ENCODE assay signal across 7 mouse cellular contexts in genomic region chr5:102874605-102875298, GRCm38 (mm10).
DNase-seq lines count a peak whose midpoint lies in the region; ATAC-seq lines count a peak whose summit lies in the region.

No protein-coding gene starts in this region.

- ATAC-seq in forebrain, embryonic 14.5 days = peak; percentile 62
- no peak for ATAC-seq in hindbrain, embryonic 11.5 days (ENCODE audit: low FRiP score)

- H3K27ac ChIP-seq in forebrain, embryonic 14.5 days (ENCODE audit: low read depth, low read length) = no peak overlapping the region
- no peak overlapping the region for H3K27ac ChIP-seq in hindbrain, embryonic 11.5 days (ENCODE audit: low read depth, low read length)

- H3K27me3 ChIP-seq in forebrain, embryonic 14.5 days (replicated peaks; ENCODE audit: control insufficient read depth, insufficient read depth, low read length) = no peaks in the 10 kb centered on the region
- H3K27me3 ChIP-seq in hindbrain, embryonic 11.5 days (ENCODE audit: control insufficient read depth, insufficient read depth, low read length) = no peaks in the 10 kb centered on the region

- H3K4me1 ChIP-seq in forebrain, embryonic 14.5 days (ENCODE audit: control insufficient read depth, insufficient read depth, low read length) = no peaks in the 10 kb centered on the region
- H3K4me1 ChIP-seq in hindbrain, embryonic 11.5 days (replicated peaks; ENCODE audit: control insufficient read depth, insufficient read depth, low read length) = no peaks in the 10 kb centered on the region

- no peaks in the 10 kb centered on the region for H3K36me3 ChIP-seq in forebrain, embryonic 14.5 days (ENCODE audit: control insufficient read depth, insufficient read depth, low read length)
- no peaks in the 10 kb centered on the region for H3K36me3 ChIP-seq in hindbrain, embryonic 11.5 days (ENCODE audit: control insufficient read depth, insufficient read depth, low read length)

- peak; percentile 48 for DNase-seq in Muller cell, postnatal 12 days (ENCODE audit: inconsistent ontology term)
- peak; percentile 1 for DNase-seq in c-Kit-positive CD71-positive TER-119-negative erythroid progenitor cells, embryonic 14.5 days (ENCODE audit: low read depth)
- peak; percentile 90 for DNase-seq in forebrain, embryonic 14.5 days (ENCODE audit: low spot score)
- peak; percentile 75 for DNase-seq in hindbrain, embryonic 11.5 days (ENCODE audit: low spot score)
- DNase-seq in layer of hippocampus, adult 11-12 months (ENCODE audit: low spot score) = peak; percentile 82
- peak; percentile 60 for DNase-seq in lung, postnatal 14 days
- peak; percentile 41 to 47 for DNase-seq in right cerebral cortex, postnatal 36 days (ENCODE audit: low spot score in 2 of 2)

- H3K4me3 ChIP-seq in forebrain, embryonic 14.5 days (ENCODE audit: low read depth, low read length) = no peak overlapping the region
- no peak overlapping the region for H3K4me3 ChIP-seq in hindbrain, embryonic 11.5 days (ENCODE audit: low read depth, low read length)

- no peak overlapping the region for H3K9ac ChIP-seq in forebrain, embryonic 14.5 days (ENCODE audit: low read length)
- H3K9ac ChIP-seq in hindbrain, embryonic 11.5 days (ENCODE audit: low read depth, low read length) = no peak overlapping the region

- 43% methylated on average over 11 of the region's 11 CpGs for WGBS in forebrain, embryonic 14.5 days
- 52% methylated on average over 11 of the region's 11 CpGs for WGBS in hindbrain, embryonic 11.5 days

- no peaks in the 10 kb centered on the region for H3K9me3 ChIP-seq in forebrain, embryonic 14.5 days (replicated peaks; ENCODE audit: control insufficient read depth, low read length)
- no peaks in the 10 kb centered on the region for H3K9me3 ChIP-seq in hindbrain, embryonic 11.5 days (ENCODE audit: control insufficient read depth, low read length)

- no peak overlapping the region for H3K4me2 ChIP-seq in forebrain, embryonic 14.5 days (ENCODE audit: low read length)
- no peak overlapping the region for H3K4me2 ChIP-seq in hindbrain, embryonic 11.5 days (replicated peaks; ENCODE audit: low read depth, low read length)

Comparison
In these comparisons a context has a peak if more than half of its experiments do, and no peak if none do; other contexts are left out.
1. DNase-seq: peak in every context shown above with its lines; median percentile 90 in forebrain, embryonic 14.5 days; 82 in layer of hippocampus, adult 11-12 months; 75 in hindbrain, embryonic 11.5 days; 60 in lung, postnatal 14 days; 48 in Muller cell, postnatal 12 days; 44 in right cerebral cortex, postnatal 36 days; 1 in c-Kit-positive CD71-positive TER-119-negative erythroid progenitor cells, embryonic 14.5 days.